Mouse (Mus musculus) stomach, embryonic 15.5 days (tissue): ENCODE measurements around the gene Snx21. TPM values are rescaled to one million over a fixed set of nuclear protein-coding genes. Genes with fewer than 3 reads are reported as not detected.

Experiments
- ATAC-seq: fragments of 200-750 bp; cut with Nextera tagmentation; 2 replicates; pipeline ENCODE4 v1.8.0; 2017; ENCODE audit warnings: low read depth, moderate number of reproducible peaks, moderate TSS enrichment; ENCODE audit not compliant: insufficient read depth, low FRiP score
- H3K27ac ChIP-seq: fragments of 300-500 bp; sonication (generic); 2 replicates; pipeline ENCODE4 v1.5.1; 2015; ENCODE audit warnings: mild to moderate bottlenecking, inconsistent platforms
- H3K27me3 ChIP-seq: fragments of 300-500 bp; sonication (generic); replicated peaks from 2 replicates; pipeline ENCODE4 v1.6.1; 2015; ENCODE audit warnings: inconsistent platforms
- H3K36me3 ChIP-seq: fragments of 300-500 bp; sonication (generic); 2 replicates; pipeline ENCODE4 v1.6.1; 2015; ENCODE audit warnings: inconsistent platforms
- H3K4me1 ChIP-seq: fragments of 300-500 bp; sonication (generic); 2 replicates; pipeline ENCODE4 v1.6.1; 2015; ENCODE audit warnings: inconsistent platforms
- H3K4me2 ChIP-seq: fragments of 300-500 bp; sonication (generic); 2 replicates; pipeline ENCODE4 v1.6.1; 2015; ENCODE audit warnings: mild to moderate bottlenecking, inconsistent platforms
- H3K4me3 ChIP-seq: fragments of 300-500 bp; sonication (generic); replicated peaks from 2 replicates; pipeline ENCODE4 v1.5.1; 2015; ENCODE audit warnings: inconsistent platforms
- H3K9ac ChIP-seq: fragments of 300-500 bp; sonication (generic); 2 replicates; pipeline ENCODE4 v1.6.1; 2015; ENCODE audit warnings: inconsistent platforms
- H3K9me3 ChIP-seq: fragments of 300-500 bp; sonication (generic); 2 replicates; pipeline ENCODE4 v1.6.1; 2016; ENCODE audit warnings: inconsistent platforms
- WGBS: fragments of 180-500 bp; shearing (Covaris S2); methylation state at CpG from one replicate; pipeline ENCODE4 v1.1.7; 2015; 5-methylcytosine and 5-hydroxymethylcytosine counted together
- polyA plus RNA-seq: library from polyadenylated mRNA; unstranded; fragments of >200 nt; fragmentation: Nextera tagmentation; extraction: Ambion mirVana; gene quantifications from 2 replicates; pipeline ENCODE4 v1.2.1, GENCODE M21; 2015

Snx21 gene
- polyA plus RNA-seq = 24.6 and 24.8 TPM in 2 replicates

DNA sequence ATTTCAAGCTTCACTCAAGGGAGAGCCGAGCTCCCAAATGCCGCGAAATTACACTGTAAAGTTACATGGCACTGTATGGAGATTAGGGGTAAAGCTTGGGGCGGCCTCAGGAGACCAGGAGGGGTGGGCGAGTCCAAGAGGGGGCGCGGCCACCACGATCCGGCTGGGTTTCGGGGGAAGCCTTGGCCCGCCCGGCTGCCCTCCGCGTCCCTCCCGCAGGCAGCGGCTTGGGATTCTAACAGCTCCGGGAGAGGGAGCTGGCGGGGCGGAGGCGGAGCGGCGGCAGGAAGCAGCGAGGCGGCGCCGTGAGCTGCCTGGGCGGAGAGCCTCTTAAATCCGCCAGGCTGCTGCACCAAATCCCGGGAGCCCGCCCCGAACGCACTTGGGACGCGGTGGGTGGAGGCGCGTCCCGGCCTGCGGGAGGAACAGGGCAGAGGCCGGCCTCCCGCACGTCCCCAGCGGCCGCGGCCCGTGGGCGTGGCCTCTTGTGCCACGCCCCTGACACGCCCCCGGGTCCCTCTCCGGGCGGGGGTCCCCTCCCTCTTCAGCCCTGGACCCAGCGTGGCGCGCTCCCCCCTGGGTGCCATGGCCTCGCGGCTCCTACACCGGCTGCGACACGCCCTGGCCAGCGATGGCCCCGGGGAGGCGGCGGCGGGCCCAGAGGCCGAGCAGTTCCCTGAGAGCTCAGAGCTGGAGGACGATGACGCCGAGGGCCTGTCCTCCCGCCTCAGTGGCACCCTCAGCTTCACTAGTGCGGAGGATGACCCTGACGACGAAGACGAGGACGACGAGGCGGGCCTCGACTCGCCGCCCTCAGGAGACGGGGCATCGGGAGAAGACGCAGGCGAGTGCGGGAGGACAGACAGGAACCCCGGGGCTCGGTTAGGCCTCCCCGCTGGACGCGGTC is at the start of gene Snx21:
Snx21 (plus strand) TSS at position 343 of the 907 bp plus-strand sequence.
- H3K4me2 ChIP-seq = peak within 1 kb of the TSS; percentile 84
- no peaks in the 10 kb centered on the region for H3K36me3 ChIP-seq
- H3K27me3 ChIP-seq = no peaks in the 10 kb centered on the region
- H3K9me3 ChIP-seq = no peaks in the 10 kb centered on the region
- WGBS = under 1% methylated on average over 75 of the region's 89 CpGs
- peak within 1 kb of the TSS; percentile 94 for H3K27ac ChIP-seq
- H3K9ac ChIP-seq = peak within 1 kb of the TSS; percentile 73
- peaks cover 21% of the 10 kb centered on the region; the same call in 1 of the 2 replicates for H3K4me1 ChIP-seq
- H3K4me3 ChIP-seq = peak within 1 kb of the TSS; percentile 68
- peak; percentile 94 for ATAC-seq

DNA sequence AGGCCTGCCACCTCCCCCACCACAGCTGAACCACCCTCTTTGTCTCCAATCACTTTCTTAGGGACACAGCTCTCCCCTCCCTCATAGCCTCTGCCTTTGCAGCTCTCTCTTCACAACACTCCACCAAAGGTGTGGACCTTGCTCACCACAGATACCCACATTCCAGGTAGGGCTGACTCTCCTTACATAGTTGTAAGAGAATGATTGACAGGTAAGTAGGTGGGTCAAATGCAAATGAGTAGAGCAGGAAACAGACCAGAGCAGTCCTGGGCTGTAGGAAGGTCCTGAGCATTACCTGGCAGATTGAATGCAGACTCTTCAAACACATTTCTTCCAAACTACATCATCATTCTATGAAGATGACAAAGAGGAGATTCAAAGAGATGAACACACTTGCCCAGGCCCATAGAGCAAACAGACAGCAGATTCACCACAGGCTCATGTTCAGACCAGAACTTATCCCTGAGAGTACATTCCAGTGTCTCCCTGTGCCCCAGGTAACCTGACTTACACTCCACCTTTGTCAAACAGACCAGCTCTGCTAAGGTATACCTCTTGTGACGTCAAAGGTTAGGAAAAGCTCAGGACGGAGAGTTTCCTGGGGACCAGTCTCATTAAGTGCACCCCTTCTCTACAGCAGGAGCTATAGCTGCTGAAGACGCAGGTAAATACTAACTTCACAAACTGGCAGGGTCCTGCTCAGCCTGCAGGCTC is 48.1 kb upstream of the Snx21 start:
- H3K27ac ChIP-seq = peak overlapping the region; percentile 61; the same call in 1 of the 2 replicates
- no peaks in the 10 kb centered on the region for H3K27me3 ChIP-seq
- no peak overlapping the region for H3K4me2 ChIP-seq
- H3K9me3 ChIP-seq = no peaks in the 10 kb centered on the region
- no peak overlapping the region for H3K4me3 ChIP-seq
- H3K4me1 ChIP-seq = 0 out of 2 replicates have a peak, but pooled peaks cover 3% of the 10 kb centered on the region
- WGBS = 52% methylated on average over 3 of the region's 3 CpGs
- no peak overlapping the region for H3K9ac ChIP-seq
- ATAC-seq = peak; percentile 79
- H3K36me3 ChIP-seq = no peaks in the 10 kb centered on the region

DNA sequence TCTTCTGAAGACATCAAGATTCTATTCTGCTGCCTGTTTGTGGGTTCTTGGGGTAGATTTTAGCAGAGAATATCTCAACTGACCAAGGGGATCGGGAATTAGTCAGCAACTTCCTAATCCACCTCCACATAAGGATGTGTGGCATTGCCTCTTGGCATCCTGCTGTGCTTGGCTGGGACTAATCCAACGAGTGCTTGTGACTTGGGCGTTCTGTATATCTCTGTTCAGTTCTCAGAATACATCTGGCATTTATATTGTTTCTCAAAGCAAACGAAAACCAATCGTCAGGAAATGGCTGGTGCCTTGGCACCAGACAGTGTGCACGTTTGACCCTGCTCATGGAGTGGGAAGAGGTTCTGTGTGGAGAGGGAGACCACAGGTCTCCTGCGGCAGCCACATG is 45.7 kb upstream of the Snx21 start:
- peaks cover under 1% of the 10 kb centered on the region for H3K4me1 ChIP-seq
- H3K4me3 ChIP-seq = no peak overlapping the region
- no peaks in the 10 kb centered on the region for H3K27me3 ChIP-seq
- H3K4me2 ChIP-seq = no peak overlapping the region
- no peak overlapping the region for H3K27ac ChIP-seq
- H3K9ac ChIP-seq = no peak overlapping the region
- WGBS = 66% methylated on average over 7 of the region's 7 CpGs
- H3K36me3 ChIP-seq = no peaks in the 10 kb centered on the region
- ATAC-seq = no peak
- H3K9me3 ChIP-seq = no peaks in the 10 kb centered on the region

DNA sequence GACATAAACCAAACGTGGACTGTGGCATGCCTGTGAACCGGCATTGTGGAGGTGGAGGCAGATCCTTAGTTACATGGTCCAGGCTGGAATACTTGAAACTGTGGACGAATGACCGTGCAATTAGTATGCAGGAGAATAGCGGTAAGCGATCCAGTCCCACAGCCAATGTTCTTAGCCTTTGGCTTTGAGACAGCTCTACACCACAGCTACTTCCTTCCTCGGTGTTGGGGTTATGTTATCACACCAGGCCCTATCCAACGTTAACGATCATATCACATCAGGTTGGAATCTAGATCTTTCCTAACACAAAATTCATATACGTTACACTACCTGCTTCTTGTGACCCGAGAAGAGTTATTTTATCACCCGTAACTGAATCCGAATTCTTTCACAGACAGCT is 40.6 kb upstream of the Snx21 start:
- Histone ChIP-seq H3K36me3 (0 out of 2 replicates have a peak, but pooled peaks cover 13% of the 10 kb centered on the region), H3K9ac (no peak overlapping the region), H3K4me1 (peaks cover 16% of the 10 kb centered on the region), H3K27ac (no peak overlapping the region), H3K4me3 (peak overlapping the region; percentile 96), H3K27me3 (no peaks in the 10 kb centered on the region), H3K9me3 (no peaks in the 10 kb centered on the region), H3K4me2 (peak overlapping the region; percentile 92)
- WGBS = 68% methylated on average over 13 of the region's 13 CpGs
- no peak for ATAC-seq

DNA sequence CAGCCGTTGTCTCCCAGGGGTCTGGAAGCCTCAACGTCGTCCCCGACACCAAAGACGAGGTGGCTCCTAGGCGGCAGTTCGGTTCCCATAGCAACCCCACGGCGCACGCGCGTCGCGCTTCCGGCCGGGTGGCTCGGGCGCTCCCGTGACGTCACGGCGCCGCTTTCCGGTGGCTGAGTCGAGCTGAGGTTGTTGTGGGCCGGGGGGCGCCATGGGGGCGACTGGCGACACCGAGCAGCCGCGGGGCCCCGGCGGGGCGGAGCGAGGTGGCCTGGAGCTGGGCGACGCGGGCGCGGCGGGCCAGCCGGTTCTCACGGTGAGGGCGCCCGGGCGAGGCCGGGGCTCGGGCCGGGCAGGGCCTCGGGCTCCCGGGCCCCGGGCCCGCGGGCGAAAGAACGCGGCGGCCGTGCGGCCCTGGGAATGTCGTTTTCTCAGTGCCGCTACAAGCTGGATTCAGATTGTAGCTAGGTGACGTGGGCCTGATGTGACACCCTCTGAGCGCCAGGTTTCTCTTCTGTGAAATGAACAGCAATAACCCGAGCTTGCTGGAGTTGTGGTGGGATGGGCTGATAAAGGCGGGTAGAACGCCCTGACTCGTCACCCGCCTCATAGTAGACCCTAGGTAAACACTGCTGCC is 39.7 kb upstream of the Snx21 start, which contains the start of the genes Wfdc3 and Dnttip1:
Wfdc3 (minus strand) TSS at position 89 of the 637 bp plus-strand sequence.
Dnttip1 (plus strand) TSS at position 141 of the 637 bp plus-strand sequence.
- peak; percentile 91 for ATAC-seq
- H3K9ac ChIP-seq = peak within 1 kb of the TSS; percentile 92
- no peaks in the 10 kb centered on the region for H3K9me3 ChIP-seq
- H3K4me1 ChIP-seq = peaks cover 16% of the 10 kb centered on the region
- no peaks in the 10 kb centered on the region for H3K27me3 ChIP-seq
- under 1% methylated on average over 68 of the region's 70 CpGs for WGBS
- 0 out of 2 replicates have a peak, but pooled peaks cover 13% of the 10 kb centered on the region for H3K36me3 ChIP-seq
- H3K4me3 ChIP-seq = peak within 1 kb of the TSS; percentile 96
- peak within 1 kb of the TSS; percentile 92 for H3K4me2 ChIP-seq
- H3K27ac ChIP-seq = peak within 1 kb of the TSS; percentile 71; the same call in 1 of the 2 replicates

DNA sequence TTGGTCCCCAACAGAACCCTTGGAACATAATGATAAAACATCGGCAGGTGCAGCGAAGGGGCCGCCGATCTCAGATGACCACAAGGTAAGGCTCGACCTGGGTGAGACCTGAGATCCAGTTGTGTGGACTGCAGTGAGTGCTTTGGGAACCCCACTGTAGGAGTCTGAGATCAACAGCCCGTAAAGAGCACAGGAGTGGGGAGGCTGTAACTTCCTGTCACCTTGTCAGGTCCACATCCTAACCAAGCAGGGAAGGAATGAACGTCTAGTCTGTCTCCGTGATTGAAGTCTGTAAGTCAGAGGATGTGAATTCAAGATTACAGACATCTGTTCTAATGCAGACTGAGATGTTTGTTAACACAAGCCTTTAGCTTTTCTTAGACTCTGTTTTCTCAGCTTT is 38.9 kb upstream of the Snx21 start:
- no peak overlapping the region for H3K27ac ChIP-seq
- no peak for ATAC-seq
- H3K4me1 ChIP-seq = peaks cover 16% of the 10 kb centered on the region
- no peaks in the 10 kb centered on the region for H3K9me3 ChIP-seq
- H3K9ac ChIP-seq = peak overlapping the region; percentile 92
- 47% methylated on average over 8 of the region's 8 CpGs for WGBS
- 0 out of 2 replicates have a peak, but pooled peaks cover 19% of the 10 kb centered on the region for H3K36me3 ChIP-seq
- H3K27me3 ChIP-seq = no peaks in the 10 kb centered on the region
- H3K4me2 ChIP-seq = peak overlapping the region; percentile 92
- H3K4me3 ChIP-seq = peak overlapping the region; percentile 96

DNA sequence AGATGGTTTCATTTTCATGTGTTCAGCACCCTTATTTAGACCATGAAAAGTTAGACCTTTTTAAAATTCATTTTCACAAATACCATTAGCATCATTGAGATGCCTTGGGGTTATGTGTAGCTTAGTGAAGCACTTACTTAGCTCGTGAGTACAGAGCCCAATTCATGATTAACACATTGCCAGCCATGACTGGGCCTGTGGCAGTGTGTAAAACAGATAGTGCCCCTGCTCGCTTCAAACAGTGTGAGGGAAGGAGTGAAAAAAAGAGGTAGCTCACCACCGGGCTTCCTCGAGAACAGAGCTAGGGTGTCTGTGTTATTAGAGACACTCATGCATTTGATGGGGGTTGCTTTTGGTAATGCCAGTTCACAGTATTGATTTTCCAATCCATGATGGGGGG is 37.4 kb upstream of the Snx21 start:
- no peaks in the 10 kb centered on the region for H3K27me3 ChIP-seq
- peaks cover 16% of the 10 kb centered on the region for H3K4me1 ChIP-seq
- WGBS = 84% methylated on average over 4 of the region's 4 CpGs
- no peaks in the 10 kb centered on the region for H3K9me3 ChIP-seq
- no peak overlapping the region for H3K4me3 ChIP-seq
- H3K4me2 ChIP-seq = no peak overlapping the region
- 0 out of 2 replicates have a peak, but pooled peaks cover 33% of the 10 kb centered on the region for H3K36me3 ChIP-seq
- H3K9ac ChIP-seq = no peak overlapping the region
- ATAC-seq = no peak
- H3K27ac ChIP-seq = no peak overlapping the region

DNA sequence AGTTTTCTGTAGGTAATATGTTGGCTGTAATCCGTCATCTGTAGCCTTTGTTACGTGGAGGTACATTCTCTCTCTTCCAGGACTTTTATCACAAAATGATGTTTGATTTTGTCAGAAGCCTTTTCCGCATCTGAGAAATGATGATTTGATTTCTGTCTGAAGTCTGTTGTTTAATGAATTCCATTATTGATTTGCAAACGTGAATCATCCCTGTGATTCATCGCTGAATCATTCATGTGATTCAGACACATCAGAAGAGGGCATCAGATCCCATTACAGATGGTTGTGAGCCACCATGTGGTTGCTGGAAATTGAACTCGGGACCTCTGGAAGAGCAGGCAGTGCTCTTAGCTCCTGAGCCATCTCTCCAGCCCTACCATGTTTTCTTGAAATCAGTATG is 36.6 kb upstream of the Snx21 start:
- no peak overlapping the region for H3K27ac ChIP-seq
- H3K4me3 ChIP-seq = no peak overlapping the region
- H3K36me3 ChIP-seq = 0 out of 2 replicates have a peak, but pooled peaks cover 35% of the 10 kb centered on the region
- H3K9me3 ChIP-seq = no peaks in the 10 kb centered on the region
- WGBS = 85% methylated on average over 6 of the region's 6 CpGs
- H3K27me3 ChIP-seq = no peaks in the 10 kb centered on the region
- H3K9ac ChIP-seq = no peak overlapping the region
- no peak overlapping the region for H3K4me2 ChIP-seq
- H3K4me1 ChIP-seq = peaks cover 16% of the 10 kb centered on the region
- no peak for ATAC-seq

DNA sequence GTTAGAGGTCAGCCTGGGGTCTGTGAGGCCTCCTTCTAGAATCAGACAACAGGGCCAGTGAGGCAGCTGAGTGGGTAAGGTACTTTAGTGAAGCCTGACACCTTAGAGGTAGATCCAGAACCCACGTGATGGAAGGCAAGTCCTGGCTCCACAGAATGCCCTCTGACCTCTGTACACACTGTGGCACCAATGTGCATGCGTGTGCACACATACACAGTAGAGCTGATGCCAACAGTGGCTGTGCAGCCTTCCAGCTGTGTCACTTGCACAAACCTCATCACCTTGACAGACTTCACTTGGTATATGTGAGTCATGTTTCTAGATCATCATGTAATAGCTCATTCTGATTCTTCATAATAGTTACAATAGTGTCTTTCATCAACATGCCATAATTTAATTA is 33.2 kb upstream of the Snx21 start:
- Histone ChIP-seq H3K36me3 (peaks cover 67% of the 10 kb centered on the region), H3K9me3 (no peaks in the 10 kb centered on the region), H3K27me3 (no peaks in the 10 kb centered on the region), H3K4me2 (no peak overlapping the region), H3K4me1 (0 out of 2 replicates have a peak, but pooled peaks cover 1% of the 10 kb centered on the region), H3K27ac (no peak overlapping the region), H3K9ac (no peak overlapping the region), H3K4me3 (no peak overlapping the region)
- WGBS = 86% methylated on average over 2 of the region's 2 CpGs
- ATAC-seq = no peak

DNA sequence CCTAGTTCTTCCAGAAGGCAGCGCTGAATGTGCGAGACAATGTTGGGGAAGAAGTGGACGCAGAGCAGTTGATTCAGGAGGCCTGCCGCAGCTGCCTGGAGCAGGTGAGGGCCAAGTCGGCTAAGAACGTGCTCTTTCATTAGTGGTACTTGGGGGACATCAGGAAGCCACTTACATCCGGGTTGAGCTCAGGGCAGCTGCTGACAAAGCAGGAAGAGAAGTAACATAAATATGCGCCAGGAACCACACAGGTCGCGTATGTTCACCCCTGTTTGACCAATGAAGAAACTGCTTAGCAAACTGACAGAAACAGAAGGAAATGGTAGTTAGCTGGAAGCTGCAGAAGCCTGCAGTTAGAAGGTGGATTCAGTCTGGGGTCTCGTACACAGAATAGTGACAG is 31.5 kb upstream of the Snx21 start:
- Histone ChIP-seq H3K36me3 (peaks cover 75% of the 10 kb centered on the region), H3K4me2 (no peak overlapping the region), H3K4me1 (no peaks in the 10 kb centered on the region), H3K27ac (no peak overlapping the region), H3K9ac (no peak overlapping the region), H3K27me3 (no peaks in the 10 kb centered on the region), H3K4me3 (no peak overlapping the region), H3K9me3 (no peaks in the 10 kb centered on the region)
- 76% methylated on average over 11 of the region's 11 CpGs for WGBS
- no peak for ATAC-seq

DNA sequence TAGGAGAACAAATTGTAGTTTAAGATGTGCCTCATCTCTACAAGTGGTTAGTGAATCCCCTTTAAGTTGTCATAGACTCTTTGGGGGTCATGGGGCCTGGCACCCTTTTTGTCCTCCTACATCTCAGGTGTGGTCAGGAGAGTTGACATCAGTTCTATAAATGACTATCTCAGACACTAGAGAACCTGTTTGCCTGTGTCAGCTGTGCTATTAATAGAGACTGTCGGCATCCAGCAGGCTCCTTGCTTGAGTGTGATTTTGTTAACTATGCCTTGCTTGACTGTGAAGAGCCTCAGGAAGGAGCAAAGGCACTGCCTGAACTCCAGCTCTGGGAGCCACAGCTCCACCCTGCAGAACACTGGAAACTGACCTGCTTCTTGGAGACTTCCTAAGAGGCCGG is 30.8 kb upstream of the Snx21 start:
- no peaks in the 10 kb centered on the region for H3K27me3 ChIP-seq

More for the DNA sequence above, 30.8 kb upstream of the Snx21 start:
- ATAC-seq = no peak
- Histone ChIP-seq H3K36me3 (peaks cover 78% of the 10 kb centered on the region), H3K9ac (no peak overlapping the region), H3K27ac (no peak overlapping the region), H3K4me2 (no peak overlapping the region), H3K4me1 (no peaks in the 10 kb centered on the region), H3K9me3 (no peaks in the 10 kb centered on the region), H3K4me3 (no peak overlapping the region)
- WGBS = 84% methylated on average over 2 of the region's 2 CpGs
